Mouse (Mus musculus) MEL (cell line): Measurements from ENCODE around the gene Kcnd3.

ENCODE experiments used
- CTCF ChIP-seq, 3 experiments: IDR thresholded peaks in 2 of 3; conservative IDR thresholded peaks in 1 of 3; 2 replicates each; pipeline ENCODE4 v1.5.1; 2011 to 2012; ENCODE audit warnings: low read length in 3 of 3, low read depth in 2 of 3, mild to moderate bottlenecking in 2 of 3, improper control_type of control experiment in 1 of 3, inconsistent platforms in 1 of 3, mixed read lengths in 1 of 3, moderate library complexity in 1 of 3; ENCODE audit not compliant: control insufficient read depth in 1 of 3, insufficient read depth in 1 of 3, poor library complexity in 1 of 3, severe bottlenecking in 1 of 3
- ELF1 ChIP-seq: IDR thresholded peaks from 2 replicates; pipeline ENCODE4 v1.6.1; 2014; ENCODE audit warnings: low read depth, mild to moderate bottlenecking, inconsistent platforms, low read length, improper control_type of control experiment, moderate library complexity
- NELFE ChIP-seq: IDR thresholded peaks from 2 replicates; pipeline ENCODE4 v1.6.1; 2011; ENCODE audit warnings: low read depth, low read length, improper control_type of control experiment
- USF1 ChIP-seq: IDR thresholded peaks from 2 replicates; pipeline ENCODE4 v1.6.1; 2014; ENCODE audit warnings: low read depth, mild to moderate bottlenecking, inconsistent platforms, low read length, improper control_type of control experiment, moderate library complexity

- TF ChIP-seq NELFE = no peak
- no peak for TF ChIP-seq CTCF (IDR thresholded peaks at IDR 0.05 in 2 of 3, conservative IDR thresholded peaks at IDR 0.05 in 1 of 3; ENCODE audit: control insufficient read depth in 1 of 3, insufficient read depth in 1 of 3, low read depth in 2 of 3, low read length in 3 of 3, poor library complexity in 1 of 3, severe bottlenecking in 1 of 3)
- no peak for TF ChIP-seq ELF1
- no peak for TF ChIP-seq USF1
These were observed 20.4 kb downstream of the Kcnd3 start for GRCm38 (mm10) chr3:105472564-105472963.
